Mouse (Mus musculus): Measurements from ENCODE around the gene Sgcg. TPM values are rescaled to one million over a fixed set of nuclear protein-coding genes. Genes with fewer than 3 reads are reported as not detected.
A peak's percentile ranks its signal among the peaks of the same experiment; 100 is the strongest.

Gene Sgcg
- polyA plus RNA-seq (2015; fragmentation: Nextera tagmentation; extraction: Ambion mirVana): 0.66 and 0.93 TPM in 2 replicates

GRCm38 (mm10) chr14:61258352-61258751, at the start of gene Sgcg:
Gene Sgcg (minus strand): TSS chr14:61258490.
- Histone ChIP-seq H3K4me2 (no peak within 1 kb of the TSS), H3K27me3 (no peaks in the 10 kb centered on the region; the same call in 1 of the 2 replicates), H3K4me1 (replicated peaks) (no peaks in the 10 kb centered on the region), H3K27ac (replicated peaks) (no peak within 1 kb of the TSS), H3K4me3 (replicated peaks) (no peak within 1 kb of the TSS), H3K9me3 (replicated peaks) (no peaks in the 10 kb centered on the region), H3K9ac (no peak within 1 kb of the TSS), H3K36me3 (replicated peaks) (no peaks in the 10 kb centered on the region)
- ATAC-seq (ENCODE audit: insufficient read depth): no peak
- 52% methylated on average over 11 of the region's 11 CpGs for WGBS (ENCODE audit: insufficient replicate concordance)

GRCm38 (mm10) chr14:61303969-61304609, 45.8 kb upstream of the Sgcg start:
- ATAC-seq (ENCODE audit: insufficient read depth): no peak
- Histone ChIP-seq H3K27ac (replicated peaks) (no peak overlapping the region), H3K4me3 (replicated peaks) (no peak overlapping the region), H3K27me3 (no peaks in the 10 kb centered on the region), H3K4me1 (replicated peaks) (no peaks in the 10 kb centered on the region), H3K9ac (no peak overlapping the region), H3K36me3 (replicated peaks) (no peaks in the 10 kb centered on the region), H3K4me2 (no peak overlapping the region), H3K9me3 (replicated peaks) (no peaks in the 10 kb centered on the region)
- WGBS (ENCODE audit: insufficient replicate concordance): 59% methylated on average over 4 of the region's 4 CpGs

DNA sequence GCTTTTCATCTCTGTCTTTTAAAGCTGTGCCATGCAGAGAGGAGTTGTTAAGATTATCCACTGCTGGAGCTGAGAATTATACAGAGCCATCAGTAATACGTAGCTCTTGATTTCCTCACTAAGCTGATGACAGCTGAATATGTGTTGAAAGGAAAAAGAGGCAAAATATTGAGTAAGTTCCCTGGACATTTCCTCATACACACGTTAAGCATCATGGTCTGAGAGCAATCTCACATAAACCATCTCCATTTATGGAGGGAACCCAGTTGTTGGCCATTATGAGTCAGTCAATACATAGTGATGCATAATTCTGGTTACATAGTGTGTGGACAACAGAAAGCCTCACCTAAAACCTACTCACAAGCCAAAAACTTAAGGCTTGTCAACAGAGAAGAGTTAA, 44.1 kb upstream of the Sgcg start:
- Histone ChIP-seq H3K27me3 (no peaks in the 10 kb centered on the region), H3K9ac (no peak overlapping the region), H3K4me1 (replicated peaks) (no peaks in the 10 kb centered on the region), H3K36me3 (replicated peaks) (no peaks in the 10 kb centered on the region), H3K4me3 (replicated peaks) (no peak overlapping the region), H3K27ac (replicated peaks) (no peak overlapping the region), H3K9me3 (replicated peaks) (no peaks in the 10 kb centered on the region), H3K4me2 (no peak overlapping the region)
- 44% methylated on average over 2 of the region's 2 CpGs for WGBS (ENCODE audit: insufficient replicate concordance)
- ATAC-seq (ENCODE audit: insufficient read depth): no peak

- no peak for ATAC-seq (ENCODE audit: insufficient read depth)
- Histone ChIP-seq H3K27me3 (no peaks in the 10 kb centered on the region), H3K36me3 (replicated peaks) (no peaks in the 10 kb centered on the region), H3K9ac (no peak overlapping the region), H3K4me2 (no peak overlapping the region), H3K9me3 (replicated peaks) (no peaks in the 10 kb centered on the region), H3K4me3 (replicated peaks) (no peak overlapping the region), H3K4me1 (replicated peaks) (no peaks in the 10 kb centered on the region), H3K27ac (replicated peaks) (no peak overlapping the region)
- 5% methylated on average over 2 of the region's 2 CpGs for WGBS (ENCODE audit: insufficient replicate concordance)
These were observed 43.0 kb upstream of the Sgcg start for GRCm38 (mm10) chr14:61301323-61301722.

DNA sequence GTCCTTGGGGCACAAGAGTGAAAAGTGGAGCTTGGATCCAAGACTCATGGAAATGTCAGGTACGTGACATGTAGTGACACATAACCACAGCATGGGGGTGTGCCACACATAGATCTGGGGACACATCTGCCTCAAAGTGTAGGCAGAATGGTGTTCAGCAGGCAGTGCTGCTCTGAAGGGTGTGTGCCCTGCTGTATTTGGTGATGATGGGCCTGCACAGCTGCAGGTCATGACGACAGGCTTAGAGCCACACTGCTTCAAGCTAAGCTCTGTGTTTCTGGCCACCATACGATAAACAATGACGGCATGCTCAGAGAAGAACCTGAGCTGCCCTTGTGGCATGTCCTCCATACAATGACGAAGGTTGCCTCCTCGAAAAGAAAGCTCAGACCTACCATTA, 41.5 kb upstream of the Sgcg start:
- Histone ChIP-seq H3K4me1 (replicated peaks) (no peaks in the 10 kb centered on the region), H3K9ac (no peak overlapping the region), H3K27me3 (no peaks in the 10 kb centered on the region), H3K36me3 (replicated peaks) (no peaks in the 10 kb centered on the region), H3K4me2 (no peak overlapping the region), H3K4me3 (replicated peaks) (no peak overlapping the region), H3K27ac (replicated peaks) (no peak overlapping the region), H3K9me3 (replicated peaks) (no peaks in the 10 kb centered on the region)
- ATAC-seq (ENCODE audit: insufficient read depth): no peak
- WGBS (ENCODE audit: insufficient replicate concordance): 62% methylated on average over 6 of the region's 6 CpGs

GRCm38 (mm10) chr14:61294738-61295079, 36.4 kb upstream of the Sgcg start:
- WGBS (ENCODE audit: insufficient replicate concordance): 10% methylated on average over 6 of the region's 6 CpGs
- peaks cover 3% of the 10 kb centered on the region; the same call in 1 of the 2 replicates for H3K4me1 ChIP-seq (replicated peaks)
- H3K4me3 ChIP-seq (replicated peaks): peak overlapping the region; percentile 10; the same call in 1 of the 2 replicates
- no peak overlapping the region for H3K9ac ChIP-seq
- no peaks in the 10 kb centered on the region for H3K36me3 ChIP-seq (replicated peaks)
- no peak overlapping the region for H3K27ac ChIP-seq (replicated peaks)
- no peak for ATAC-seq (ENCODE audit: insufficient read depth)
- H3K9me3 ChIP-seq (replicated peaks): no peaks in the 10 kb centered on the region
- H3K27me3 ChIP-seq: no peaks in the 10 kb centered on the region
- H3K4me2 ChIP-seq: peak overlapping the region; percentile 27; the same call in 1 of the 2 replicates

DNA sequence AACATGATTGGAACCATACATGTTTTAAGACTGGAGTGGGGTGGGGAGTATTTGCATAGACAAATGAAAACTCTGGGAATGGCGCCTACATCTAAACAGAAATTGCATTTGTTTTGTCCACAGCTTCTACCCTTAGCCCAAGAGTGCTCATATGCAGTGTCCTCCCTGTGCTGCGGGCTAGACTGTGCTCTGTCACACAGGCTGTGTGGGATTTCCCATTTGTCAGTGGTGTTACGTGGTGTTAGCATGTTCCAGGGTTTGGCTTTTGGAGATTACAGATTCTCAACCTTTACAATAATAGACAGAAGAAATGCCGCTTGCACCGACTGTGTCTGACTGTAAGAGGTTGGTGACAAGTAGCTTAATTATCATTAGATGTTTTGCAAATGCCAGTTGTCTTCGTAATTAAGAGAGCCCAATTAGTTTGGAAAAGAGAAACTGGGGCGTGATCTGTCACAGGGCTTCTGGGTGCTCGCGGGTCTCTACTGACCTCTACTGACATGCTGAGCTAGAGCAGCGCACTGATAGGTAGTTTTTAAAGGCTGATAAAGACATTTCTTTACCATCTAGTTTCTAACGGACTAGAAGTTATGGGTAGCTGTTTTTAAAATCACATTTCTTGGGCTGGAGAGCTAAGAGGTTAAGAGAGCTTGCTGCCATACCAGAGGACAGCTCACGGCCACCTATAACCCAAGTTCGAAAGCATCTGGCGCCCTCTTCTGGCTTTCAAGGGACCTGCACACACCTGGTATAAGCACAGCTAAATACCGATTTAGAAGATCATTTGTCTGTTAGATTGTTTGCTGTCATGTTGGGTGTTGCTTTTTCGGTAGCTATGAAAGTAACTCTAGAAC, 35.8 kb upstream of the Sgcg start:
- no peak overlapping the region for H3K27ac ChIP-seq (replicated peaks)
- ATAC-seq (ENCODE audit: insufficient read depth): no peak
- no peaks in the 10 kb centered on the region for H3K27me3 ChIP-seq
- H3K4me1 ChIP-seq (replicated peaks): peaks cover 3% of the 10 kb centered on the region; the same call in 1 of the 2 replicates
- peak overlapping the region; percentile 27; the same call in 1 of the 2 replicates for H3K4me2 ChIP-seq
- no peak overlapping the region for H3K9ac ChIP-seq
- H3K9me3 ChIP-seq (replicated peaks): no peaks in the 10 kb centered on the region
- 43% methylated on average over 16 of the region's 16 CpGs for WGBS (ENCODE audit: insufficient replicate concordance)
- no peaks in the 10 kb centered on the region for H3K36me3 ChIP-seq (replicated peaks)
- peak overlapping the region; percentile 10 for H3K4me3 ChIP-seq (replicated peaks)

DNA sequence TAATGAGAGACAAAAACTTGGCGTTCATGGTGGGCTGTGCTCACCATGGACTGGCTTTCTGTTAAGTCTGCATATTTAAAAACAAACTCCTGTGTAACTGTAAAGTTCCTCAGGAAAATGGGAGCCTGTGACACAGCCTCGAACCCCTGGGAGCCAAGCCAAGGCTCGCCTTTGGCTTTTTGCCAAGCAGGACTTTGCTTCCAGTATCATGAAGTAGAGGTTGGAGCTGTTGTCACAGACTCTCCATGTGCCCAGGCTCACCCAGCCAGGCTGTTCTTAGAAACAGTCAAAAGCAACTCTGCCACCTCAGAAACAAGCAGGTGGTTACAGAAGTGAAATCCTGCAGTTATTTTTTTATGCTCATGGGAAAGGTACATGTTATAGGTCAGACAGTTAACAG, 32.4 kb upstream of the Sgcg start:
- 48% methylated on average over 3 of the region's 3 CpGs for WGBS (ENCODE audit: insufficient replicate concordance)
- Histone ChIP-seq H3K9me3 (replicated peaks) (no peaks in the 10 kb centered on the region), H3K4me2 (no peak overlapping the region), H3K4me1 (replicated peaks) (peaks cover 3% of the 10 kb centered on the region; the same call in 1 of the 2 replicates), H3K27ac (replicated peaks) (no peak overlapping the region), H3K27me3 (no peaks in the 10 kb centered on the region), H3K9ac (no peak overlapping the region), H3K4me3 (replicated peaks) (no peak overlapping the region), H3K36me3 (replicated peaks) (no peaks in the 10 kb centered on the region)
- ATAC-seq (ENCODE audit: insufficient read depth): no peak

DNA sequence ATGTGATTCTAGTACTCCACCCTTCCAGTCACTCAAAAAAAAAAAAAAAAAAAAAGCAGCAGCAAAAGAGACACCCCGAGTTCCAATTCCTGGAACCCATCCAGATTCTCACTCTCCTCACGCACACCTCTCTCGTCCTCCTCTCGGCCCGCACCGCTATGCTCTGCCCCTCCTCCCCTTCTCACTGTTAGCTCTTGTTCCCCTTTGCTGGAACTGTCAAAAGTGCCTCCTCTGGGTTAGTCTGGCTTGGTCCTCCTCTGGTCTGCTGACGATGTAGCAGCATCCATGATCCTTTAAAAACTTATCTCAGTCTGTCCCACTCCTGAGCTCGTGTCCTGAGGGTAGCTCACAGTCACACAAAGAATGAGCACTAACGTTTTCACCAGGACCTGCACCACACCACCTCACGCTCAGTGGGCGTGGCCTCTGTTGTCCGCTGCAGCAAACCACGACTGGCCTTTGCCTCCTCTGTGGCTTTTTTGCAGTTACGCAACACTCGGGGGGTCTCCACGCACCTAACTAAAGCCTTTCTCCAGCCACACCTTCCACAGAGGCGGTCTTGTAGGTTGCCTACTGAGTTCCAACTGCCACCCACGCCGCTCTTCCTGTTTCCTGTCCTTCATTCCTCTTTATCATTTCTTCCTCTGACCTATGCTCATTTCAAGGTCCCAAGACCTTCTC, 30.5 kb upstream of the Sgcg start:
- H3K4me3 ChIP-seq (replicated peaks): peak overlapping the region; percentile 12
- no peaks in the 10 kb centered on the region for H3K4me1 ChIP-seq (replicated peaks)
- no peaks in the 10 kb centered on the region for H3K9me3 ChIP-seq (replicated peaks)
- H3K27me3 ChIP-seq: no peaks in the 10 kb centered on the region
- no peak overlapping the region for H3K27ac ChIP-seq (replicated peaks)
- no peak for ATAC-seq (ENCODE audit: insufficient read depth)
- H3K36me3 ChIP-seq (replicated peaks): no peaks in the 10 kb centered on the region
- peak overlapping the region; percentile 52 for H3K4me2 ChIP-seq
- WGBS (ENCODE audit: insufficient replicate concordance): 13% methylated on average over 19 of the region's 19 CpGs
- H3K9ac ChIP-seq: no peak overlapping the region

DNA sequence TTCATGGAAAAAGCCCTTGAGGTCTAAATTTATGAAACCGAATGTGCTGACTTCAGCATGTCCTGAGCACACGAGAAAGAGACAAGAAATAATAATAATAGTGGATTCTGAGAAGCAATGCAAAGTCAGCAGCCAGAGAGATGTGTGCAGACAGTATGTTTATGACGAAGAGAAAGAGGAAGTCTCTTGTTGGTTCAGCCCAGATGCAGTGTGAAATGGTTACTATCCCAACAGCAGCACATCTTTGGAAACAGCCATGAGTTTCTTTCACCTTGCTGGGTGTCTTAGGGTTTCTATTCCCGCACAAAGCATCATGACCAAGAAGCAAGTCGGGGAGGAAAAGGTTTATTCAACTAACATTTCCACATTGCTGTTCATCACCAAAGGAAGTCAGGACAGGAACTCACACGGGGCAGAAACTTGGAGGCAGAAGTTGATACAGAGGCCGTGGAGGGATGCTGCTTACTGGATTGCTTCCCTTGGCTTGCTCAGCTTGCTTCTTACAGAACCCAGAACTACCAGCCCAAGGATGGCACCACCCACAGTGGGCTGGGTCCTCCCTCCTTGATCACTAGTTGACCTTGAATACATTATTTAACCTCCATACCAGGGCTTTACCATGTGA, 20.5 kb upstream of the Sgcg start:
- WGBS (ENCODE audit: insufficient replicate concordance): 47% methylated on average over 7 of the region's 7 CpGs

GRCm38 (mm10) chr14:61277285-61277684, 19.0 kb upstream of the Sgcg start:
- H3K4me1 ChIP-seq (replicated peaks): no peaks in the 10 kb centered on the region; the same call in none of the 2 replicates
- H3K9ac ChIP-seq: no peak overlapping the region
- H3K36me3 ChIP-seq (replicated peaks): no peaks in the 10 kb centered on the region
- no peak overlapping the region for H3K27ac ChIP-seq (replicated peaks)
- no peaks in the 10 kb centered on the region for H3K9me3 ChIP-seq (replicated peaks)
- H3K4me2 ChIP-seq: no peak overlapping the region
- peaks cover 44% of the 10 kb centered on the region for H3K27me3 ChIP-seq
- H3K4me3 ChIP-seq (replicated peaks): no peak overlapping the region
- WGBS (ENCODE audit: insufficient replicate concordance): 16% methylated on average over 1 of the region's 1 CpGs
- ATAC-seq (ENCODE audit: insufficient read depth): no peak

More for the DNA sequence above, 20.5 kb upstream of the Sgcg start:
- Histone ChIP-seq H3K27me3 (peaks cover 31% of the 10 kb centered on the region), H3K9ac (no peak overlapping the region), H3K4me1 (replicated peaks) (no peaks in the 10 kb centered on the region; the same call in none of the 2 replicates), H3K27ac (replicated peaks) (no peak overlapping the region), H3K4me2 (no peak overlapping the region), H3K4me3 (replicated peaks) (no peak overlapping the region), H3K36me3 (replicated peaks) (no peaks in the 10 kb centered on the region), H3K9me3 (replicated peaks) (no peaks in the 10 kb centered on the region)
- no peak for ATAC-seq (ENCODE audit: insufficient read depth)
